Comparison of ENCODE assay signal across 30 mouse cellular contexts in genomic region chr7:138945668-138946067, GRCm38 (mm10). TPM values are rescaled to one million over a fixed set of nuclear protein-coding genes. Genes with fewer than 3 reads are reported as not detected.
"Had no signal": no experiment of that assay in that cellular context is flagged by ENCODE, and none has a peak within 500 bp of the region (broad histone marks: within the 10 kb centered on the region; RNA-seq: fewer than 3 reads in every experiment).

No protein-coding gene starts in this region.

- H3K4me3 ChIP-seq: gastrocnemius, adult 2 months; heart, embryonic 10.5 days; heart, embryonic 13.5 days; heart, embryonic 15.5 days; hindbrain, embryonic 13.5 days; hindbrain, embryonic 15.5 days; kidney, embryonic 15.5 days; limb, embryonic 13.5 days; limb, embryonic 15.5 days; liver, embryonic 12.5 days had no signal

- H3K36me3 ChIP-seq: heart, embryonic 10.5 days; heart, embryonic 13.5 days; heart, embryonic 15.5 days; hindbrain, embryonic 13.5 days; hindbrain, embryonic 15.5 days; kidney, embryonic 15.5 days; limb, embryonic 13.5 days; limb, embryonic 15.5 days; liver, embryonic 12.5 days had no signal

- DNase-seq: gastrocnemius, adult 2 months; gastrocnemius, postnatal 10 days; gastrocnemius, postnatal 25 days; heart, adult 18-20 months; heart, postnatal 14 days; heart, postnatal 36 days; kidney, adult 11 months; kidney, adult 2 months; kidney, adult 9 months; kidney, postnatal 14 days; kidney, postnatal 36 days; layer of hippocampus, adult 9-11 months; layer of hippocampus, postnatal 36 days; left cerebral cortex, postnatal 4 days had no signal

- H3K9ac ChIP-seq: heart, embryonic 13.5 days; heart, embryonic 15.5 days; hindbrain, embryonic 13.5 days; hindbrain, embryonic 15.5 days; kidney, embryonic 15.5 days; limb, embryonic 13.5 days; limb, embryonic 15.5 days; liver, embryonic 12.5 days; liver, embryonic 14.5 days had no signal

- ATAC-seq: hindbrain, postnatal 0 days; intestine, embryonic 16.5 days; liver, embryonic 12.5 days had no signal

- H3K4me2 ChIP-seq: heart, embryonic 13.5 days; heart, embryonic 15.5 days; hindbrain, embryonic 13.5 days; hindbrain, embryonic 15.5 days; kidney, embryonic 15.5 days; limb, embryonic 13.5 days; limb, embryonic 15.5 days; liver, embryonic 12.5 days had no signal

- H3K9me3 ChIP-seq: heart, embryonic 10.5 days; heart, embryonic 13.5 days; heart, embryonic 15.5 days; hindbrain, embryonic 13.5 days; hindbrain, embryonic 15.5 days; kidney, embryonic 15.5 days; limb, embryonic 13.5 days; limb, embryonic 15.5 days; liver, embryonic 12.5 days had no signal

- H3K27ac ChIP-seq: gastrocnemius, adult 2 months; heart, embryonic 10.5 days; heart, embryonic 13.5 days; heart, embryonic 15.5 days; hindbrain, embryonic 13.5 days; hindbrain, embryonic 15.5 days; hindbrain, postnatal 0 days; kidney, embryonic 15.5 days; kidney, postnatal 0 days; limb, embryonic 13.5 days; limb, embryonic 15.5 days; liver, embryonic 12.5 days; liver, embryonic 14.5 days had no signal

RNA-seq across cellular contexts. Expression of gene Jakmip3, which starts 5.1 kb away (rescaled TPM):
- total RNA-seq: hematopoietic stem cell, adult 5-6 weeks; liver, adult 2 months had no signal
- polyA plus RNA-seq: heart, embryonic 13.5 days; heart, embryonic 15.5 days; heart, postnatal 0 days had no signal
